Mouse (Mus musculus) hindbrain, embryonic 10.5 days (tissue): Measurements from ENCODE around the gene Rarg. TPM values are rescaled to one million over a fixed set of nuclear protein-coding genes. Genes with fewer than 3 reads are reported as not detected.

Experiments used
- DNase-seq: peaks from one replicate; pipeline ENCODE4 v3.0.0-alpha.2; 2017; ENCODE audit warnings: low spot score
- H3K27ac ChIP-seq: fragments of 300-500 bp; sonication (generic); 2 replicates; pipeline ENCODE4 v1.5.1; 2016; ENCODE audit warnings: mild to moderate bottlenecking, moderate library complexity
- H3K27me3 ChIP-seq: fragments of 300-500 bp; sonication (generic); 2 replicates; pipeline ENCODE4 v1.6.1; 2016; ENCODE audit warnings: mild to moderate bottlenecking; ENCODE audit not compliant: poor library complexity, insufficient read depth, severe bottlenecking
- H3K36me3 ChIP-seq: fragments of 300-500 bp; sonication (generic); 2 replicates; pipeline ENCODE4 v1.6.1; 2016; ENCODE audit warnings: mild to moderate bottlenecking, moderate library complexity
- H3K4me1 ChIP-seq: fragments of 300-500 bp; sonication (generic); replicated peaks from 2 replicates; pipeline ENCODE4 v1.6.1; 2016; ENCODE audit warnings: mild to moderate bottlenecking
- H3K4me3 ChIP-seq: fragments of 300-500 bp; sonication (generic); 2 replicates; pipeline ENCODE4 v1.5.1; 2016; ENCODE audit warnings: mild to moderate bottlenecking, moderate library complexity
- H3K9me3 ChIP-seq: fragments of 300-500 bp; sonication (generic); 2 replicates; pipeline ENCODE4 v1.6.1; 2016; ENCODE audit warnings: mild to moderate bottlenecking, moderate library complexity
- WGBS: fragments of 180-500 bp; shearing (Covaris S2); methylation state at CpG from one replicate; pipeline ENCODE4 v1.1.7; 2016; 5-methylcytosine and 5-hydroxymethylcytosine counted together
- polyA plus RNA-seq: library from polyadenylated mRNA; unstranded; fragments of >200 nt; fragmentation: Nextera tagmentation; extraction: Ambion mirVana; gene quantifications from 2 replicates; pipeline ENCODE4 v1.2.1, GENCODE M21; 2016

Gene Rarg
- polyA plus RNA-seq, 1 experiment from 2014 or later = 22.1 TPM

DNA sequence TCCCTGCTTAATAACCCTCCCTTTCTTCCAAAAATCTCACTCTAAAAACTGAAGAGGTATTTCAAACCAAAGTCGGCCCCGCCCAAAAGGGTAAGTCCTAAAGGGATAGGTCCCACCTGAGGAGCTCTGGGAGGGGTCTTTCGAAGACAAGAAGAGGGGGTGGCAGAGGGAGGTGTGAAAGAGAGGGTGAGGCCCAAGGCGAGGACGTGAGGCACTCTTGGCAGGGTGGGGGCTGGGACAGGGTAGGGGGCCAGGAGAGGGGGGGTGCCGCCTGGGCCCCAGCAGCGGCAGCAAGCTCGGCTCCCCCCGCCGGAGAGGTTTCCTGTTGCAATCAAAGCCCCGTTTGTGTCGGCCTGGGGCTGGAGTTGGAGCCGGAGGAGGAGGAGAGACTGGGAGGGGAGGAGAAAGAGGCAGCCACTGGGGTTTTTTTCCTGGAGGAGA, 8.0 kb downstream of the Rarg start:
- no peaks in the 10 kb centered on the region for H3K9me3 ChIP-seq
- H3K4me1 ChIP-seq = peaks cover 76% of the 10 kb centered on the region
- peaks cover 94% of the 10 kb centered on the region for H3K27me3 ChIP-seq
- DNase-seq = peak; percentile 58
- no peaks in the 10 kb centered on the region for H3K36me3 ChIP-seq
- H3K27ac ChIP-seq = peak overlapping the region; percentile 71
- 2% methylated on average over 13 of the region's 13 CpGs for WGBS
- peak overlapping the region; percentile 68 for H3K4me3 ChIP-seq

DNA sequence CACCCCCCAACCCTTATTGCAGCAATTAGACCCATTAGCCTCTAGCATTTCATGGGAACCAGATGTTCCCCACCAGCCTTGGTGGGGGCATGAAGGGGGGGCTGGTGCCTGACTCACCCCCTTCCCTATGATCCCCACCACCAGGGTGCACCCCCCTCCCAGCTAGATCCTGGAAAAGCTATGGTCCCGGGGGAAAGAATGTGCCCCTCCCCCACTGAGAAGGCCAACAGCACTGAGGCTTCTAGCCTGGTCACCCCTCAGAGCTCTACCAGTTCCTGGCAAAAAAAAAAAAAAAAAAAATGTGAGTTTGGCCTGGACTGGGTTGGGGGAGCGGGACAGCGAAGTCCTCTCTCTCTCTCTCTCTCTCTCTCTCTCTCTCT, 8.5 kb downstream of the Rarg start:
- Histone ChIP-seq H3K4me1 (peaks cover 80% of the 10 kb centered on the region), H3K4me3 (peak overlapping the region; percentile 68), H3K9me3 (no peaks in the 10 kb centered on the region), H3K36me3 (no peaks in the 10 kb centered on the region), H3K27me3 (peaks cover 94% of the 10 kb centered on the region), H3K27ac (peak overlapping the region; percentile 71)
- 0% methylated on average over 1 of the region's 3 CpGs for WGBS
- DNase-seq = peak; percentile 42

DNA sequence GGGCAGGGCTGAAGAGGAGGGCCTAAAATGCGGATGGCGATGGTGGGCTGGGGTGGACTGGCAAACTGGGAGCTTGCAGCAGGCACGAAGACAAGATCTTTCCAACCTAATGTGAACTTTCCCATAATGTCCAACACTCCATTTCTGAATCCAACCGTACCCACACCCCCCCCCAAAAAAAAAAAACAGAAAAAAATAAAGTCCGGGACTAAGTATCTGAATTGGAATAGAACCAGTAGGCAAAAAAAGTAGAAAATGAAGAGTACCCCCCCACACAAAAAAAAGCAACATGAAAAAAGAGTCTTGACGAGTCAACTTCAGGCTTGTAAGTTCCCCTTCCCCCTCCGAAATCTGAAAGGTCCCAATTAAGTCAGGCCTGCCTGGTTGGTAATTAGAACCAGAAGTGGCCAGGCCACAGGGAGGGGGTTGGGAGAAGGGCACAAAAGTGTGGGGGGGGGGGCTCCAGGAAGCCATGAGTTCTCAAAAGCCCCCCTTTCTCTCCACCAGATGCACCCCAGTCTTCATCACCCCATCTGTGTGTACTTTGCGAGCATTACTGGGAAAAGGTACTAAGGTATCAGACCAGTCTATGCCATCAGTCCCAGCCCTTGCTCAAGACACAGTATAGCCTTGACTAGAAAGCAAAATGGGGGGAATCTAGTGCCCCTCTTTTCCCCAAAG, 9.0 kb downstream of the Rarg start:
- 5% methylated on average over 8 of the region's 8 CpGs for WGBS

DNA sequence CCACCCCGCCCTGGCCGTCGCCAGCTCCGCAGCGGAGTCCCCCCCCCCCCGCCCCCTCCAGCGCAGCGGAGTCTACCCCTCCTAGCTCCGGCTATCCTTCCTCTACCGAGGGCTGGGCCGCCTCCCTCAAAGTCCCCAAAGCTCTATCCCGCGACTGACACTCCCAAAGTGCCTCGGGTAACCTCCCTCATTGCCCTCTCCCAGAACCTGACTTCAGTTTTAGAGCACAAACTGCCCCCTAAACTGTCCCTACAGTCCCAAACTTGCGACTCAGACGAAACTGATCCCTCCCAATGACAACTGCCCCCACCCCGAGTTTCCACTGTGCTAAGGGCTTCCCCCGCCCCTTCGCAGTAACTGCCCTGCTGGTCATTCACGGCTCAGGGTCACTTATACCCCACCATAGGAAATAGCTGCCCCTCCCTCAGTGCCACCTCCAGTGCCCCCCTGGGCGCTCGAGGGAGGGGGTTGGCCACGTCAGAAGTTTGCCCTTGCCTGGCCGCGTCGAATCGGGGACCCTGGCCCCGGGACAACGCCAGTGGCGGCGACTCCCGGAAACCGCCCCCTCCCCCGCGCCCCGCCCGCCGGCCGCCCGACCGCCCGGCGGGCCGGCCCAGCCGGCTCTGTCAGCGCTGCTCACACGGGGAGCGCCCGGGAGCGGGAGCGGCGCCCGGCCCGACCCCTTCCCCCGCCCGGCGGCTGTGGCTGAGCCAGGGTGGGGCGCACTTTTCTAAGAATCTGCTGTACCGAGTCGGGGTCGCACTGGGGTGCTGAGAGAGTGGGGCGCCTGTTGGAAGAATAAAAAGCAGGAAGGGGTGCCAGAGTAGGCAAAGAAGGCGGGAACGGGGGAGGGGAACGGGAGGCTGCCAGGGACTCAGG, 9.8 kb downstream of the Rarg start:
- H3K27ac ChIP-seq = peak overlapping the region; percentile 85
- peaks cover 93% of the 10 kb centered on the region for H3K4me1 ChIP-seq
- peak overlapping the region; percentile 68 for H3K4me3 ChIP-seq
- no peaks in the 10 kb centered on the region for H3K9me3 ChIP-seq
- no peaks in the 10 kb centered on the region for H3K36me3 ChIP-seq
- H3K27me3 ChIP-seq = peaks cover 98% of the 10 kb centered on the region
- peak; percentile 70 for DNase-seq
- under 1% methylated on average over 65 of the region's 65 CpGs for WGBS

More for the DNA sequence above, 9.0 kb downstream of the Rarg start:
- Histone ChIP-seq H3K27me3 (peaks cover 95% of the 10 kb centered on the region), H3K4me1 (peaks cover 86% of the 10 kb centered on the region), H3K36me3 (no peaks in the 10 kb centered on the region), H3K9me3 (no peaks in the 10 kb centered on the region), H3K4me3 (peak overlapping the region; percentile 68), H3K27ac (peak overlapping the region; percentile 85)
- peak; percentile 52 for DNase-seq

DNA sequence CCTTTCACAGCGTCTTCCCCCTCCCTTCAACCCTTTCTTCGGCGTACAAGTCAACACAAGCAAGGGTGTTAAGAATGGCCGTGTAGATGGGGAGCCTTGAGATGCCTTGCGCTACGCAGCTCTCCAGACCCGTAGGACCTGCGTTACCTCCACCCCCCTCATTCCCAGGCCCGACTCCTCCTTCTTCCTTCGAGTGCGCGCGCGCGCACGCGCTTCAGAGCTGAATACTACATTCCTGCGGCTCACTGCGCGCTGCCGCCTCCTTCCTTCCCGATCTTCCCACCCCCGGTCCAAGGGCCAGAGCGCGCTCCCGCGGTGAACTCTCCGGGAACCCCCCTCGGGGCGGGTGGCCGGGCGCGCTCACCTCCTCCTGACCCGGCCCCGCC, 10.5 kb downstream of the Rarg start:
- H3K4me1 ChIP-seq = peaks cover 94% of the 10 kb centered on the region
- H3K27me3 ChIP-seq = peaks cover 99% of the 10 kb centered on the region
- peak overlapping the region; percentile 68 for H3K4me3 ChIP-seq
- H3K27ac ChIP-seq = peak overlapping the region; percentile 85
- WGBS = 0% methylated on average over 34 of the region's 35 CpGs
- DNase-seq = peak; percentile 89
- no peaks in the 10 kb centered on the region for H3K36me3 ChIP-seq
- no peaks in the 10 kb centered on the region for H3K9me3 ChIP-seq

DNA sequence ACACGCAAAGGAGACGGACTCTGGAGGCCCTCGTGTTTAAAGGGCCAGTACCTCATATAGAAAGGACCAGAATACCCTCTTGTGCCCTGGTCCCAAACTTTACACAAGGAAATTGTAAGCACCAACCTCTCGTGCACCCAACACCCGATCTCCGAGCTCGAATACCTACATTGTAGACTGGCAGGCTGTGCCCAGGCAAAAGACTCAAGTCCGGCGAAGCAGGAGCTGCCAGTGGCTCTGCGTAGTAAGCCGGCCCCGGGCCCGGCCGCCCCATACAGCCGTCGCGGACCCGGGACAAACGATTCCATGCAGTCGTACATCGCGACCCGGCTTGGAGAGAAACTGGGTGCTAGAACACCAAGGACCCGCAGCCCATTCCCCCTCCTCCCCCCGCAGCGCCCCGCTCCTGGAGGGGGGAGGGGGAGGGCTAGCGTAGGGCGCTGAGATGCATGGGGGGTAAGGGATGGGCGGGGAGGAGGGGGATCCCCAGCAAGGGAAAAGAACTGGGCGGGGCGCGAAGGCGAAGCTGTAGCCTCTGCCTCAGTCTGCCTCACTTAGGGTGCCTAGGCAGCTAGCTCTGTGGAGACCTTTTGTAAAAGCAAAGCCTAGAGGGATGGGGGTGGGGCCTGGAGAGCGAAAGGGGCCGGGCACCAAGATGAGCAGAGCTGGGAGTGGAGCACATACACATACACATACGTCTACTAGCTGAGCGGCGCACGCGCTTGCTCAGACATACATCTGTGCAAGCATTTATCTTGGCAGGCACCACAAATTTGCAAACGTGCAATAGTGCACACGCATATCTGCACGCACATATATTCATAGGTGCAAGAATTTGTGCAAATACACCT, 11.2 kb downstream of the Rarg start:
- Histone ChIP-seq H3K4me3 (peak overlapping the region; percentile 68), H3K36me3 (no peaks in the 10 kb centered on the region), H3K4me1 (peaks cover 89% of the 10 kb centered on the region), H3K9me3 (no peaks in the 10 kb centered on the region), H3K27me3 (peaks cover 99% of the 10 kb centered on the region), H3K27ac (peak overlapping the region; percentile 85)
- peak; percentile 77 for DNase-seq
- WGBS = under 1% methylated on average over 44 of the region's 44 CpGs

DNA sequence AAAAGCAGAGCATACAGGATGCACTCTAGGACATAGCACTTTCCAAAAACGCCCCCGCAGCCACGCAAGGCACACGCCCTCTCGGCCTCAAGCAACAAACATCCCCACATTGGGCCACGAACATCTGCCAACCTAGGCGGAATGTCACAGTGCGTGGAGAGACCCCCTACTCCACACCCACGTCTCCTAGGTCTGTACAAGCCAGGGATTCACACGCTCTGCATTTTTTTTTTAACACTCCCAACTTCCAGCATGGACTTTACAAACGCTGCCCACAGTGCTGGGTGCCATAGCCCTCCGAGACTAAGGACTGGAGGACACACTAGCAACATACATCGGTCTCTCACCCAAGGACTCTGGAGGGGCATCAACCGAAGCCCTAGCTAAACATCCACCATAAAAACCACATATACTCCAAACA, 11.8 kb downstream of the Rarg start:
- no peak for DNase-seq
- Histone ChIP-seq H3K27me3 (peaks cover 96% of the 10 kb centered on the region), H3K36me3 (no peaks in the 10 kb centered on the region), H3K27ac (peak overlapping the region; percentile 85), H3K4me3 (peak overlapping the region; percentile 68), H3K9me3 (no peaks in the 10 kb centered on the region), H3K4me1 (peaks cover 82% of the 10 kb centered on the region)
- 3% methylated on average over 14 of the region's 14 CpGs for WGBS

DNA sequence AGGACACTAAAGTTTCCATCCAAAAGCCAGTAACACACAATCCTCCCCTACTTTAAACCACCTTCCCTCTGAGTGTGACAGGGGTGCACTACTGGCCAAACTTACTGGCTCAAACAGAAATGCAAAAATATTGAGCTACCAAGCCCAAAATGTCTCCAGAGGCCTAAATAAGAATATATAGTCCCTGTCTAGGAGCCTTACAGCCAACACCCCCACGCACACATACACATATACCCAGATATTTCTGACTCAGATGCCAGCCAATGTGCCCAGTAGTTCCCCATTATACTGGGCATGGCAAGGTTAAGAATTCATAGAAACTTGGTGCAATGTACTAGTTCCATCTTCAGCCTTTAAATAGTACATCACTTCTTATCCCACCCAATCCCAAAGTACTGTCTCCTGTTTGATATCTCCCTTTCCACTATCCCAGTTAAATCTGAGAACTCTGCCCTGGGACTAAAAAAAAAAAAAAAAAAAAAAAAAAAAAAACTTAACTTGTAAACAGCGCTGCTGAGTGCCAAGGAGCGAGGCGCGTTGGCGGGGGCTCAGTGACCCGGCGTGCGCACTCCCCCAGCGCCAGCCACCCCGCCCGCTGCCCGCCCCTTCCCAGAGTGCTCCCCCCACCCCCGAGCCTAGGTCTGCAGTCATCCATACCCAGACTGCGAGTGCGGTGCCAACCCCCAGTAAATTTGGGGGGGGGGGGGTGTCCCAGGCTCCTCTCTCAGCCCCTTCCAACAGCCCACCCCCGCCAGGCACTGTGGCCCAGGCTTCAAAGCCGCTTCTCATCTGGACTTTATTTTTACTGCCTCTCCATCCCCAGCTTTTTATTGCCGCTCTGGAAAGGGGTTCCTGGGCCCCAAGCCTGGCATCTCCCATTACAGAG, 12.8 kb downstream of the Rarg start:
- DNase-seq = no peak
- H3K36me3 ChIP-seq = no peaks in the 10 kb centered on the region
- H3K4me3 ChIP-seq = peak overlapping the region; percentile 68
- peaks cover 77% of the 10 kb centered on the region for H3K4me1 ChIP-seq
- H3K27ac ChIP-seq = peak overlapping the region; percentile 20; the same call in 1 of the 2 replicates
- peaks cover 94% of the 10 kb centered on the region for H3K27me3 ChIP-seq
- H3K9me3 ChIP-seq = no peaks in the 10 kb centered on the region
- WGBS = 5% methylated on average over 19 of the region's 19 CpGs

DNA sequence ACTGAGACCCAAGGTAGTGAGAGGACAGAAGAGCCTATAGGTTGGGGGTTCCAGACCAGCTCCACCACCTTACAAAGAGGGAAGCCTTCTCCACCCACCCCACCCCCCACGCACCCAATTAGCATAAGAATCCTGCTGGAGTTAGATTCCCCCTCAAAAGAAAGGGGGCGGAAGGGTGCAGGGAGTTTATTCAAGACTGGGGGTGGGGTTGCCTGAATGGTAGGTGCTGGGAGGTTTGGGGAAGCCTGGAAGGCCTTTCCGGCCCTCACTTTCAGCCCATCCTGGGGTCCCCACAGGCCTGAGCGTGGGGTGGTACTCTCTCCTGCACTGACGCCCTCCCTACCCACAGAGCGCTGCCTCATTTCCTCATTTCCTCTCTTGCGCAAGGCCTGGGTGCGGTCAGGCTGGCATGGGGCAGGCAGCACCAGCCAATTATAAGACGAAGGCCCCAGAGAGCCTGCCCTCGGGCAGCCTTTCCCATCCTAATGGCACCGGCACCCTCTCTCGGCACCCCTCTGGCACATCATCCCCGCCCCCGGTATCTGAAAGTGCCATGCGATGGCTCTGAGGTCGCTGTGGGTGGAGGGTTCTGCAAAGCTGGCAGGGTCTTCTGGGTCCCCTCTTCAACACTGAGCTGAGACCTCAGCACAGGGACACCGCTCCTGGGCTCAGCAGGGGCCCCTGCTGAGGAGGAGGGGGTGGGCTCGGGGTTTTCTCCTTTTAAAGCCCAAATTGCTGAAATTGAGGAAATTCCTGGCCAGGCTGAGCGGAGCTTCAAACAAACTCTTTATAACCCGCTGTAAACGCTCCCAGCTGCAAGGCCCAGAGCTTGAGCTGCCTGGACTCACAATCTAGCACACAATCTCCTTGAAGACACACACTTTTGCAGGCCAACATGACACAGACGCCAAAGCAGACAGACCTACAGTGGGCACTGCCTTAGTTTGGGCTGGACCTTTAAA, 13.8 kb downstream of the Rarg start:
- H3K27ac ChIP-seq = peak overlapping the region; percentile 74
- H3K9me3 ChIP-seq = no peaks in the 10 kb centered on the region
- H3K4me1 ChIP-seq = peaks cover 71% of the 10 kb centered on the region
- WGBS = 10% methylated on average over 22 of the region's 22 CpGs
- DNase-seq = peak; percentile 31
- H3K36me3 ChIP-seq = 0 out of 2 replicates have a peak, but pooled peaks cover 2% of the 10 kb centered on the region
- peak overlapping the region; percentile 68 for H3K4me3 ChIP-seq
- H3K27me3 ChIP-seq = peaks cover 84% of the 10 kb centered on the region

DNA sequence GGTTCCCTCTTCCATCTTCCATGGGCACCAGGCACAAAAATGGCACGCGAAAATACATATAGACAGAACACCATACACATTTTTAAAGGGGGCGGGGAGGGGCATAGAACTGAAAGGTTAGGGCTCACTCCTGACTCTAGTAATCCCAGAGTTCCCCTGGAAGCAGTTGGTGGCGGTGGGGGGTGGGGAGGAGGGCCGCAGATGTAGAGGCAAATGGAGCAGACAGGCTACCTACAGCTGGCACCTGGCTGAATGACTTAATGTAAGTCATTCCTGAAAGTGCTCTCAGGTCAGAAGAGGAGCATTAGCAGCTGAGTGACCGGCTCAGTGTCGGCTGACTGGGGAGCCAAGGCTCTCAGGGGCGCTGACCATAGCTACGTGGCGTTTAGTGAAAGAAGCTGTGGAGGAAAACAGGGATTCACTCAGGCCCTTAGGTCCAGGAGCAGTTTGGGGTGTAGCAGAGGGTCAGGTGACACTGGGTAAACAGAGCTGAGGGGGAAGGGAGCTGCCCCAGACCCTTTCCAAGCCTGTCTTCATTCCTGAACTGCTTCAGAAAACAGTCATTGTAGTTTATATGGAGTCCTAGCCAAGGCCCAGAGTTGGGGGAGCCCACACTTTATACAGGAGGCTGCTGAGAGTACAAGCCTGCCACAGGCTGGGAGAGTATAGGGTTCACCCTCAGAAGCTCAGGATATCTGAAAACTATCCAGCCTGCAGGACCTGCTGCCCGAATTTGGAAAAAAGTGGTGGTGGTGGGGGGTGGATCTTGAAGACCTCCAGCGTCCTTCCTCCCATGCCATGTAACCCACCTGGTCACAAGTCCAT, 14.7 kb downstream of the Rarg start:
- DNase-seq = no peak
- Histone ChIP-seq H3K27me3 (peaks cover 75% of the 10 kb centered on the region), H3K36me3 (0 out of 2 replicates have a peak, but pooled peaks cover 3% of the 10 kb centered on the region), H3K4me3 (peak overlapping the region; percentile 68; the same call in 1 of the 2 replicates), H3K27ac (no peak overlapping the region), H3K4me1 (peaks cover 62% of the 10 kb centered on the region), H3K9me3 (no peaks in the 10 kb centered on the region)
- WGBS = 30% methylated on average over 12 of the region's 12 CpGs
